Mouse (Mus musculus) hindbrain, embryonic 16.5 days (tissue): ENCODE data around the gene Slc4a8. TPM values are rescaled to one million over a fixed set of nuclear protein-coding genes. Genes with fewer than 3 reads are reported as not detected.
"Not testable (repeated sequence)": the region's sequence is repeated elsewhere in the genome, so short reads cannot be mapped to it uniquely, and the experiment has no call there.

Source experiments
- ATAC-seq: fragments of 200-750 bp; cut with Nextera tagmentation; 2 replicates; pipeline ENCODE4 v1.8.0; 2017; ENCODE audit warnings: moderate TSS enrichment, moderate library complexity
- H3K27ac ChIP-seq: fragments of 300-500 bp; sonication (generic); 2 replicates; pipeline ENCODE4 v1.5.1; 2014; ENCODE audit warnings: low read depth, mild to moderate bottlenecking, control low read depth, low read length, moderate library complexity
- H3K27me3 ChIP-seq: fragments of 300-500 bp; sonication (generic); replicated peaks from 2 replicates; pipeline ENCODE4 v1.6.1; 2014; ENCODE audit warnings: low read length; ENCODE audit not compliant: control insufficient read depth, insufficient read depth
- H3K36me3 ChIP-seq: fragments of 300-500 bp; sonication (generic); 2 replicates; pipeline ENCODE4 v1.6.1; 2014; ENCODE audit warnings: mild to moderate bottlenecking, low read length, moderate library complexity, mixed read lengths; ENCODE audit not compliant: control insufficient read depth, insufficient read depth
- H3K4me1 ChIP-seq: fragments of 300-500 bp; sonication (generic); 2 replicates; pipeline ENCODE4 v1.6.1; 2014; ENCODE audit warnings: low read depth, low read length; ENCODE audit not compliant: control insufficient read depth, insufficient read depth
- H3K4me2 ChIP-seq: fragments of 300-500 bp; sonication (generic); 2 replicates; pipeline ENCODE4 v1.6.1; 2014; ENCODE audit warnings: mild to moderate bottlenecking, low read length, control low read depth, moderate library complexity
- H3K4me3 ChIP-seq: fragments of 300-500 bp; sonication (generic); 2 replicates; pipeline ENCODE4 v1.5.1; 2014; ENCODE audit warnings: mild to moderate bottlenecking, low read length, control low read depth, moderate library complexity
- H3K9ac ChIP-seq: fragments of 300-500 bp; sonication (generic); 2 replicates; pipeline ENCODE4 v1.6.1; 2014; ENCODE audit warnings: low read depth, mild to moderate bottlenecking, control low read depth, low read length, moderate library complexity
- H3K9me3 ChIP-seq: fragments of 300-500 bp; sonication (generic); 2 replicates; pipeline ENCODE4 v1.6.1; 2014; ENCODE audit warnings: mild to moderate bottlenecking, low read length, moderate library complexity; ENCODE audit not compliant: control insufficient read depth
- WGBS: fragments of 180-500 bp; shearing (Covaris S2); extraction: QIAGEN DNeasy Blood & Tissue Kit; methylation state at CpG from one replicate; pipeline ENCODE4 v1.1.7; 2014; 5-methylcytosine and 5-hydroxymethylcytosine counted together
- polyA plus RNA-seq: library from polyadenylated mRNA; unstranded; fragments of >200 nt; fragmentation: Nextera tagmentation; extraction: Ambion mirVana; gene quantifications from 2 replicates; pipeline ENCODE4 v1.2.1, GENCODE M21; 2015

Gene Slc4a8
- polyA plus RNA-seq, 1 experiment from 2014 or later, result 27.9 TPM

DNA sequence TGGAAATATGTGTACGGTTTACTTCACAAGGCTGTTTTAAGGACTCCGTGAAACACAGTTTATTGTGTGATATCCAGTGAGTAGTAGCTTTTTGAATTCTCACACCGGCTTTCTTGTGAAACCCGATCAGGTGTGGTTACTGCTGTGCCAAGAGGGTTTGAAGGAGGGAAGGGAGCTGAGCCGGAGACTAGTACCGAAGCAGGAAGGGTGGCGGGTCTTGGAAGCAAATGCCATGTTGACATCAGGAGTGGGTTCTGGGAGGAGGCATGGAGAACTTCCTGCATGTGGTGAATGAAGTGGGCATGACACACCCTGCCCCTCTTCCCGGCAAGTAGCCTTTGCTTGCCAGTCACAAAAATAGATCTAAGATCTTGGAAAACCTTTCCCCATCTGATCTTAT lies 1.1 kb downstream of the Slc4a8 start:
- H3K9ac ChIP-seq, result peak overlapping the region; percentile 89
- H3K4me2 ChIP-seq, result peak overlapping the region; percentile 70
- 42% methylated on average over 8 of the region's 8 CpGs for WGBS
- no peak for ATAC-seq
- peak overlapping the region; percentile 89 for H3K4me3 ChIP-seq
- H3K27ac ChIP-seq, result peak overlapping the region; percentile 45
- H3K9me3 ChIP-seq, result no peaks in the 10 kb centered on the region
- H3K27me3 ChIP-seq, result no peaks in the 10 kb centered on the region
- peaks cover 16% of the 10 kb centered on the region for H3K4me1 ChIP-seq
- H3K36me3 ChIP-seq, result no peaks in the 10 kb centered on the region

DNA sequence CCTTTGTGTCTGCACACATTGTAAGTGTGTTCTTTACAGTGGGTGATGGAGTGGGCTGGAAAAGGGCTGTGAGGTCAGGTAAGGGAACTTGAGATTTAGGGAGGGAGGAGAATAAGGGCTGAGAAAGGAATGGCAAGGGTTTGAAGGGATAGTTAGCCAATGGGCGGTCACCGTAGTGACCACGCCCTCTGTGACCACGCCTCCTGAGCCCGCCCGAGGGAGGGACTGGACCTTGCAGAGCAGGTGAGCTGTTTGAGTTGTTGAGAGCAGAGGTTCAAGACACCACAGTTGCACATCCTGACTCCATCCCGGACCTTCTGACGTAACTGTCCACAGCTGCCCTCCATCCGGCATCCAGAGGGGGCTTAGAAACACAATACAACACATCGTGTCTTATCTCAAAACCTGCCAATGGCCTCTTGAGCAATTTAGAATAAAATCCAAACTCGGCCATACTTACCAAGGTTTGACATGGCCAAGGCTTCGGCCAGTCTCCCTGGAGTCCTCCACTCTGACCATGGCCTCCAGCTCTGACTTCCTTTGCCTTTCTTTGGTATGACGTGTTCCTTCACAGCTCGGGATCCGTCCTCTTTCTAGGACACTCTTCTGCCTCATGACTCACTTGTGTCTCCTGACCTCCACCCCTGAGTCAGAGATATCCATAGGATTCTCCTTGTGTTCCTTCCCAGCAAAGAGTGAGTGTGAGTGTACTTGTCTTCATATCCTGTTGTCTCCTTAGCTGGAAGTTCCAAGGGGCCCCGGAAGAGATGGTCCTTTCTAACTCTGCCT lies 2.8 kb downstream of the Slc4a8 start:
- no peak for ATAC-seq
- H3K27me3 ChIP-seq, result no peaks in the 10 kb centered on the region
- H3K27ac ChIP-seq, result no peak overlapping the region
- no peak overlapping the region for H3K9ac ChIP-seq
- peaks cover 4% of the 10 kb centered on the region for H3K36me3 ChIP-seq
- WGBS, result 82% methylated on average over 16 of the region's 16 CpGs
- H3K4me1 ChIP-seq, result peaks cover 16% of the 10 kb centered on the region
- H3K4me3 ChIP-seq, result no peak overlapping the region
- no peak overlapping the region for H3K4me2 ChIP-seq
- H3K9me3 ChIP-seq, result no peaks in the 10 kb centered on the region

DNA sequence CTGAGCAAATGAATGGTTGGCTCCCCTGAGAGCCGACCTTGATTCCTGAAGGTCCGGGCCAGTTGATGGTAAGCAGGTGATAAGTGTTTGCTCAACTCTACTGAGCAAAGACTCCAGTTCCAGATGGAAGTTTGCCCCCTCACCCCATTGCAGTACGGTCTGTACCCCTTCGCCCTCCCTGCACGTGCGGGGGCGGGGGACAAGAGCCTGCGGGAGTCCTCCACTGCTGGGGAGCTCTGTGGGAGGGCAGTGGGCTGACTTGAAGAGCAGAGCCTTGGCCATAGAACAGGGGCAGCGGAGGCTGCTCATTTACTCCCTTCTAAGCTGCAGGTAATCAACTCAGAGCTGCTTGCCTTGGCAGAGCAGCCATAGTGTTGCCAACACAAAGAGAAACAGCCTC lies 5.3 kb downstream of the Slc4a8 start:
- H3K4me2 ChIP-seq, result no peak overlapping the region
- peaks cover 8% of the 10 kb centered on the region for H3K4me1 ChIP-seq
- no peak overlapping the region for H3K27ac ChIP-seq
- H3K9ac ChIP-seq, result no peak overlapping the region
- 74% methylated on average over 9 of the region's 9 CpGs for WGBS
- peaks cover 4% of the 10 kb centered on the region for H3K36me3 ChIP-seq
- no peak overlapping the region for H3K4me3 ChIP-seq
- no peak for ATAC-seq
- H3K9me3 ChIP-seq, result no peaks in the 10 kb centered on the region
- H3K27me3 ChIP-seq, result no peaks in the 10 kb centered on the region

DNA sequence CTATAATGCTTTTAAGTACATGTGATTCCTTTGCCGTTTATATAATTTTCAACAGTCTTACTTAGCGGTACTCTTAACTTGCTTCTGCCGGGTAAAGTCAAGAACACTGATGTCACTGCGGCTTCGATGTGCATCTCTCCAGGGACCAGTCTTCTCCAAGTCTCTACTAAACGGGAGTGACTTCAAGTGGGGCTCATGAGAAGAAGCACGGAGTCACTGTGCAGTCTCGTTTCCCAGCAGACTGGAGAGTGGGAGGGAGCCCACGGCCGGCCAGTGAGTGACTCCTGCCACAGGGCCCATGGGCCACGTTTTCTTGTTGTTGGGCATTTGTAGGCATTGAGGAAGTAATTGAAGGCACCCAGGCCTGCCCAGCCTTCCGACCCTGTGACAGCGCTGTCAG lies 6.3 kb downstream of the Slc4a8 start:
- Histone ChIP-seq H3K4me2 (no peak overlapping the region), H3K27ac (no peak overlapping the region), H3K9me3 (no peaks in the 10 kb centered on the region), H3K36me3 (peaks cover 4% of the 10 kb centered on the region), H3K27me3 (no peaks in the 10 kb centered on the region), H3K4me3 (no peak overlapping the region), H3K9ac (no peak overlapping the region), H3K4me1 (peaks cover 8% of the 10 kb centered on the region)
- no peak for ATAC-seq
- 90% methylated on average over 13 of the region's 13 CpGs for WGBS

DNA sequence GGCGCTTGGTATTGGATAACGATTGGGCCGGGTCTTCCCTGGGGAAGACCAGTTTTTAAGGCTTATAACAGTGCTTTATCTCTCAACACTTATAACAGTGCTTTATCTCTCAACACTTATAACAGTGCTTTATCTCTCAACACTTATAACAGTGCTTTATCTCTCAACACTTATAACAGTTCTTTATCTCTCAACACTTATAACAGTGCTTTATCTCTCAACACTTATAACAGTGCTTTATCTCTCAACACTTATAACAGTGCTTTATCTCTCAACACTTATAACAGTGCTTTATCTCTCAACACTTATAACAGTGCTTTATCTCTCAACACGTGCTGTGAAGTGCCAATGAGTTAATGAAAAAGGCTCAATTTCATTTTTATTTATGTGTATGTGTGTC lies 7.5 kb downstream of the Slc4a8 start:
- not testable (repeated sequence) for H3K27ac ChIP-seq, H3K9ac ChIP-seq, H3K27me3 ChIP-seq, H3K4me2 ChIP-seq, H3K36me3 ChIP-seq, H3K4me1 ChIP-seq, H3K9me3 ChIP-seq, ATAC-seq, H3K4me3 ChIP-seq
- WGBS, result 93% methylated on average over 4 of the region's 4 CpGs

DNA sequence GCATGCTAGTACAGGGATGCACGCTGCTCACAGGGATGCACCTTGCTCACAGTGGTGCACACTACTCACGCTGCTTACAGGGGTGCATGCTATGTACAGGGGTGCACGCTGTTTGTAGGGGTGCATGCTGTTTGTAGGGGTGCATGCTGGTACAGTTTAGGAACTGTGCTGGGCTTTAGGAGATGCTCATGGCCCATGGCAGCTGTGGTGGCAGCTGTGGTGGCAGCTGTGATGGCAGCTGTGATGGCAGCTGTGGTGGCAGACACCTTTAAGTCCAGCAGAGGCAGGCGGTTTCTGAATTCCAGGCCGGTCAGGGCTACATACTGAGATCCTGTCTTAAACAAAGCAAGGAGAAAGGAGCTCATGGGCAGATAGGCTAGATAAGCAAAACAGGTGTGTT lies 8.8 kb downstream of the Slc4a8 start:
- ATAC-seq, result no peak
- Histone ChIP-seq H3K36me3 (peaks cover 4% of the 10 kb centered on the region), H3K9me3 (no peaks in the 10 kb centered on the region), H3K27me3 (no peaks in the 10 kb centered on the region), H3K9ac (no peak overlapping the region), H3K27ac (no peak overlapping the region), H3K4me3 (no peak overlapping the region), H3K4me1 (no peaks in the 10 kb centered on the region), H3K4me2 (no peak overlapping the region)
- 97% methylated on average over 5 of the region's 5 CpGs for WGBS

DNA sequence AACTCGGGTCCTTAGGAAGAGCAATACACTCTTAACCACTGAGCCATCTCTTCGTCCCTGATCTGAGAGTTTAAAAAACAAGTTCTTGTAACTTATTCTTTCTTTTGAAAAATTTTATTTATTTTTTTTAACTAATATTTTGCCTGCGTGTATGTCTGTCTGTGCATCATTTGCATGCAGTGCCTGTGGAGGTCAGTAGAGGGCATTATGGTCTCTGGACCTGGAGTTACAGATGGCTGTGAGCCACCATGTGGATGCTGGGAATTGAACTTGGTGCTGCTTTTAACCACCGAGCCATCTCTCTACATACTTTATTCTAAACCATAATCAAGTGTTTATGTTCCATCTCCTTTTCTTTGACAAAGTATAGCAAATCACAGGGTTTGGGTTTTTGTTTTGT lies 11.1 kb downstream of the Slc4a8 start:
- Histone ChIP-seq H3K9me3 (no peaks in the 10 kb centered on the region), H3K27me3 (no peaks in the 10 kb centered on the region), H3K27ac (no peak overlapping the region), H3K9ac (no peak overlapping the region), H3K4me1 (no peaks in the 10 kb centered on the region), H3K4me3 (no peak overlapping the region), H3K4me2 (no peak overlapping the region), H3K36me3 (peaks cover 4% of the 10 kb centered on the region)
- 90% methylated on average over 4 of the region's 4 CpGs for WGBS
- no peak for ATAC-seq

DNA sequence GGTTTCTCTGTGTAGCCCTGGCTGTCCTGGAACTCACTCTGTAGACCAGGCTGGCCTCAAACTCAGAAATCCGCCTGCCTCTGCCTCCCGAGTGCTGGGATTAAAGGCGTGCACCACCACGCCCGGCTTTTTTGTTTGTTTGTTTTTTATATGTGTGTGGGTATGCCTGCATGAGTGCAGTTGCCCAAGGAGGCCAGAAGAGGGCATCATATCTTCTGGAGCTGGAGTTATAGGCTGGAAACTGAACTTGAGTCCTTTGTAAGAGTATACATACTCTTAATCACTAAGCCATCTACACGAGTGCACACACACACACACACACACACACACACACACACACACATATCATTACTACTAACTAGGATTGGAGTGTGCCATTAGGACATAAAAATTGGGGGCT lies 12.3 kb downstream of the Slc4a8 start:
- not testable (repeated sequence) for H3K9ac ChIP-seq, H3K27ac ChIP-seq, H3K4me1 ChIP-seq, H3K36me3 ChIP-seq, H3K27me3 ChIP-seq, H3K9me3 ChIP-seq, ATAC-seq, H3K4me3 ChIP-seq, H3K4me2 ChIP-seq
- WGBS, result 97% methylated on average over 6 of the region's 6 CpGs

DNA sequence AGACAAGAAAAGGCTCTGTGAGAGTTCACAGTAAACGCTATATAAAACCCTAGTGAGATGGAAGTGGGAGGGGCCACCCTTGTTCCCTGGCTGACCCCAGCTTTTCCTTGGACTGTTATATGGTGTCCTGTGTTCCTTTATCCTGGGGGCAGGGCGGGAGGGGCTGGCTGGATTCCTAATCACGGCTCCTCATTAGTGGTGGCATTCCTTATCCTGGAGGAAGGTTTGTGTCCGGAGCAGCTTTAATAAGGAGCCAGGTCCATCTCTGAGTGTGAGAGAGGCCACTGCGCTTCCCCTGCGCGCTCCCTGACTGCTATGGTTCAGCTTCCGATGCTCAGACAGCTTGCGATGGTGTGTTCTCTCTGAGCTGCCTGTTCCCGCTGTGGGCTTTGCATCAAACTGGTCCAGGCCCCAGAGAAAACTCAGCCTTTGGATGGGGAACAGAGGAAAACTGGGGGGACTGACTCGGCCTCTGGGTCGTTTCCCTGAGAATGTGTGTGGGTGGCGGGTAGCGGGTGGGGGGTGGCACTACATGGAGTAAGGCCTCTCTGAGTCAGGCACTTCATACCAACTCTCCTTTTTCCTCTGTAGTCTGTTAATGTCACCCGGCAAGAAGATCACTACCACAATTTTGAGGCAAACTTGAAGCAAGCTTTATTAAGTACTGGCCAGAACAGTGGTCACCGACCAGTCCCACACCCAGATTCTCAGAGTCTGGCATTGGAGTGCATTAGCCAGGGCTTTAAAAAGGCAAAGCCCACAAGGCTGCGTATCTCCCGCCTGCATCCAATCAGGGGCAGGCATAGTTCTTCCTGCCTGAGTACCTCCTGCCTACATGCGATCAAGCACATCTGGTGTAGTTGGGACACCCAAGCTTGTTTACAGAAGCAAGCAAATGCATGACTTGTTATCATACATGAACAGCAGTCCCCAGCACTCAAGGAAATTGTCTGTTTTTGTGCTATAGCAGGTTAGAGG lies 13.9 kb downstream of the Slc4a8 start:
- H3K27me3 ChIP-seq, result no peaks in the 10 kb centered on the region
- H3K4me2 ChIP-seq, result no peak overlapping the region
- H3K9ac ChIP-seq, result no peak overlapping the region
- H3K9me3 ChIP-seq, result no peaks in the 10 kb centered on the region
- ATAC-seq, result no peak
- H3K4me1 ChIP-seq, result no peaks in the 10 kb centered on the region; the same call in 1 of the 2 replicates
- no peaks in the 10 kb centered on the region for H3K36me3 ChIP-seq
- no peak overlapping the region for H3K27ac ChIP-seq
- WGBS, result 59% methylated on average over 19 of the region's 19 CpGs
- no peak overlapping the region for H3K4me3 ChIP-seq
